Mouse (Mus musculus) midbrain, embryonic 14.5 days (tissue): ENCODE measurements at regions not wholly inside any gene's neighbourhood (a gene's known extent, or its start where the extent isn't known, plus 50 kb on each side); places are given as distances from the start of the nearest gene placed in this dataset.
A peak's percentile ranks its signal among the peaks of the same experiment; 100 is the strongest.

Experiments used
- ATAC-seq: fragments of 200-750 bp; cut with Nextera tagmentation; 2 replicates; pipeline ENCODE4 v1.8.0; 2017; ENCODE audit warnings: moderate number of reproducible peaks, moderate library complexity; ENCODE audit not compliant: low FRiP score, low TSS enrichment
- DNase-seq: peaks from one replicate; pipeline ENCODE4 v3.0.0-alpha.2; 2015
- H3K27ac ChIP-seq: fragments of 300-500 bp; sonication (generic); replicated peaks from 2 replicates; pipeline ENCODE4 v1.5.1; 2014; ENCODE audit warnings: mild to moderate bottlenecking, low read depth, low read length, moderate library complexity
- H3K27me3 ChIP-seq: fragments of 300-500 bp; sonication (generic); 2 replicates; pipeline ENCODE4 v1.6.1; 2014; ENCODE audit warnings: low read length, control low read depth, mixed read lengths; ENCODE audit not compliant: control insufficient read depth, insufficient read depth
- H3K36me3 ChIP-seq: fragments of 300-500 bp; sonication (generic); 2 replicates; pipeline ENCODE4 v1.6.1; 2014; ENCODE audit warnings: low read length, control low read depth; ENCODE audit not compliant: control insufficient read depth, insufficient read depth
- H3K4me1 ChIP-seq: fragments of 300-500 bp; sonication (generic); 2 replicates; pipeline ENCODE4 v1.6.1; 2014; ENCODE audit warnings: mild to moderate bottlenecking, antibody characterized with exemption, low read length, control low read depth; ENCODE audit not compliant: control insufficient read depth, insufficient read depth
- H3K4me2 ChIP-seq: fragments of 300-500 bp; sonication (generic); 2 replicates; pipeline ENCODE4 v1.6.1; 2014; ENCODE audit warnings: mild to moderate bottlenecking, low read length, moderate library complexity
- H3K4me3 ChIP-seq: fragments of 300-500 bp; sonication (generic); replicated peaks from 2 replicates; pipeline ENCODE4 v1.5.1; 2014; ENCODE audit warnings: low read depth, low read length
- H3K9ac ChIP-seq: fragments of 300-500 bp; sonication (generic); replicated peaks from 2 replicates; pipeline ENCODE4 v1.6.1; 2014; ENCODE audit warnings: mild to moderate bottlenecking, low read length, moderate library complexity
- H3K9me3 ChIP-seq: fragments of 300-500 bp; sonication (generic); 2 replicates; pipeline ENCODE4 v1.6.1; 2016; ENCODE audit warnings: low read length, control low read depth, mixed read lengths; ENCODE audit not compliant: control insufficient read depth
- WGBS: fragments of 180-500 bp; shearing (Covaris S2); extraction: QIAGEN DNeasy Blood & Tissue Kit; methylation state at CpG from one replicate; pipeline ENCODE4 v1.1.7; 2014; 5-methylcytosine and 5-hydroxymethylcytosine counted together

GRCm38 (mm10) chr9:85423908-85424307 lies 96.8 kb upstream of the Tent5a start:
- Histone ChIP-seq H3K27me3 (no peaks in the 10 kb centered on the region), H3K4me1 (no peaks in the 10 kb centered on the region), H3K27ac (no peak overlapping the region), H3K36me3 (no peaks in the 10 kb centered on the region), H3K9me3 (no peaks in the 10 kb centered on the region), H3K4me3 (no peak overlapping the region), H3K4me2 (no peak overlapping the region), H3K9ac (no peak overlapping the region)
- DNase-seq = no peak
- ATAC-seq = no peak
- 83% methylated on average over 2 of the region's 2 CpGs for WGBS

- no peak overlapping the region for H3K4me3 ChIP-seq
- no peaks in the 10 kb centered on the region for H3K27me3 ChIP-seq
- H3K4me2 ChIP-seq = no peak overlapping the region
- ATAC-seq (no peak), DNase-seq (no peak)
- 88% methylated on average over 1 of the region's 1 CpGs for WGBS
- no peak overlapping the region for H3K27ac ChIP-seq
- no peaks in the 10 kb centered on the region for H3K4me1 ChIP-seq
- no peak overlapping the region for H3K9ac ChIP-seq
- H3K36me3 ChIP-seq = no peaks in the 10 kb centered on the region
- H3K9me3 ChIP-seq = no peaks in the 10 kb centered on the region
Observed at GRCm38 (mm10) chr9:85414391-85414790, 87.2 kb upstream of the Tent5a start.

- H3K27ac ChIP-seq = no peak overlapping the region
- no peak overlapping the region for H3K4me3 ChIP-seq
- no peaks in the 10 kb centered on the region for H3K27me3 ChIP-seq
- DNase-seq = no peak
- no peak for ATAC-seq
- H3K9ac ChIP-seq = no peak overlapping the region
- H3K36me3 ChIP-seq = no peaks in the 10 kb centered on the region
- H3K4me2 ChIP-seq = no peak overlapping the region
- 59% methylated on average over 1 of the region's 1 CpGs for WGBS
- no peaks in the 10 kb centered on the region for H3K4me1 ChIP-seq
- no peaks in the 10 kb centered on the region for H3K9me3 ChIP-seq
Observed at GRCm38 (mm10) chr9:85413813-85414212, 86.7 kb upstream of the Tent5a start.

- no peaks in the 10 kb centered on the region for H3K4me1 ChIP-seq
- no peak overlapping the region for H3K27ac ChIP-seq
- no peaks in the 10 kb centered on the region for H3K27me3 ChIP-seq
- no peak for ATAC-seq
- H3K9ac ChIP-seq = no peak overlapping the region
- DNase-seq = peak; percentile 70
- H3K4me3 ChIP-seq = no peak overlapping the region
- no peaks in the 10 kb centered on the region for H3K36me3 ChIP-seq
- 60% methylated on average over 11 of the region's 11 CpGs for WGBS
- H3K9me3 ChIP-seq = no peaks in the 10 kb centered on the region
- H3K4me2 ChIP-seq = no peak overlapping the region
Observed at GRCm38 (mm10) chr9:85410643-85411296, 83.6 kb upstream of the Tent5a start.

GRCm38 (mm10) chr9:85409974-85410506 lies 82.9 kb upstream of the Tent5a start:
- H3K4me3 ChIP-seq = no peak overlapping the region
- H3K9me3 ChIP-seq = no peaks in the 10 kb centered on the region
- no peaks in the 10 kb centered on the region for H3K27me3 ChIP-seq
- no peak for DNase-seq
- no peaks in the 10 kb centered on the region for H3K4me1 ChIP-seq
- ATAC-seq = no peak
- H3K9ac ChIP-seq = no peak overlapping the region
- WGBS = 86% methylated on average over 4 of the region's 4 CpGs
- no peak overlapping the region for H3K4me2 ChIP-seq
- H3K36me3 ChIP-seq = no peaks in the 10 kb centered on the region
- H3K27ac ChIP-seq = no peak overlapping the region

- no peak overlapping the region for H3K27ac ChIP-seq
- no peaks in the 10 kb centered on the region for H3K4me1 ChIP-seq
- H3K4me3 ChIP-seq = no peak overlapping the region
- DNase-seq (no peak), ATAC-seq (no peak)
- no peak overlapping the region for H3K9ac ChIP-seq
- H3K4me2 ChIP-seq = no peak overlapping the region
- no peaks in the 10 kb centered on the region for H3K27me3 ChIP-seq
- no peaks in the 10 kb centered on the region for H3K36me3 ChIP-seq
- 88% methylated on average over 5 of the region's 5 CpGs for whole genome bisulfite sequencing
- H3K9me3 ChIP-seq = no peaks in the 10 kb centered on the region
Observed at GRCm38 (mm10) chr9:85408461-85408860, 81.3 kb upstream of the Tent5a start.

- 100% methylated on average over 1 of the region's 1 CpGs for WGBS
- no peak for DNase-seq
- no peaks in the 10 kb centered on the region for H3K36me3 ChIP-seq
- no peak overlapping the region for H3K27ac ChIP-seq
- no peaks in the 10 kb centered on the region for H3K4me1 ChIP-seq
- ATAC-seq = no peak
- H3K9me3 ChIP-seq = no peaks in the 10 kb centered on the region
- H3K4me2 ChIP-seq = no peak overlapping the region
- no peaks in the 10 kb centered on the region for H3K27me3 ChIP-seq
- no peak overlapping the region for H3K4me3 ChIP-seq
- H3K9ac ChIP-seq = no peak overlapping the region
Observed at GRCm38 (mm10) chr9:85407592-85407991, 80.4 kb upstream of the Tent5a start.

GRCm38 (mm10) chr9:85401736-85402135 lies 74.6 kb upstream of the Tent5a start:
- H3K4me3 ChIP-seq = no peak overlapping the region
- H3K9ac ChIP-seq = no peak overlapping the region
- no peak overlapping the region for H3K27ac ChIP-seq
- no peaks in the 10 kb centered on the region for H3K4me1 ChIP-seq
- no peak overlapping the region for H3K4me2 ChIP-seq
- H3K27me3 ChIP-seq = no peaks in the 10 kb centered on the region
- H3K9me3 ChIP-seq = no peaks in the 10 kb centered on the region
- no peaks in the 10 kb centered on the region for H3K36me3 ChIP-seq
- WGBS = 86% methylated on average over 1 of the region's 1 CpGs
- ATAC-seq (no peak), DNase-seq (no peak)

GRCm38 (mm10) chr9:85400600-85401313 lies 73.6 kb upstream of the Tent5a start:
- Histone ChIP-seq H3K4me1 (no peaks in the 10 kb centered on the region), H3K4me3 (no peak overlapping the region), H3K9ac (no peak overlapping the region), H3K4me2 (no peak overlapping the region), H3K36me3 (no peaks in the 10 kb centered on the region), H3K27me3 (no peaks in the 10 kb centered on the region), H3K27ac (no peak overlapping the region), H3K9me3 (no peaks in the 10 kb centered on the region)
- WGBS = 50% methylated on average over 12 of the region's 12 CpGs
- peak; percentile 20; the same call in 1 of the 2 replicates for ATAC-seq
- peak; percentile 61 for DNase-seq
